Mouse (Mus musculus) kidney, adult 2 months (tissue): ENCODE data around the gene Ccnd1. TPM values are rescaled to one million over a fixed set of nuclear protein-coding genes. Genes with fewer than 3 reads are reported as not detected.
"Not testable (repeated sequence)": the region's sequence is repeated elsewhere in the genome, so short reads cannot be mapped to it uniquely, and the experiment has no call there.

Source experiments
- DNase-seq: peaks from one replicate; pipeline ENCODE4 v3.0.0; 2021
- H3K27ac ChIP-seq: fragments of 200-500 bp; 2 replicates; pipeline ENCODE4 v1.5.1; 2012; ENCODE audit warnings: low read depth, low read length, control low read depth, inconsistent platforms; ENCODE audit not compliant: insufficient read depth
- H3K27me3 ChIP-seq: fragments of 200-500 bp; replicated peaks from 2 replicates; pipeline ENCODE4 v1.6.1; 2012; ENCODE audit warnings: mild to moderate bottlenecking, moderate library complexity, low read length, inconsistent platforms; ENCODE audit not compliant: control insufficient read depth, insufficient read depth
- H3K36me3 ChIP-seq: fragments of 200-500 bp; 2 replicates; pipeline ENCODE4 v1.6.1; 2012; ENCODE audit warnings: mild to moderate bottlenecking, moderate library complexity, low read length, inconsistent platforms; ENCODE audit not compliant: control insufficient read depth, insufficient read depth
- H3K4me1 ChIP-seq: fragments of 200-500 bp; 2 replicates; pipeline ENCODE4 v1.6.1; 2011; ENCODE audit warnings: low read length; ENCODE audit not compliant: control insufficient read depth, insufficient read depth
- H3K4me3 ChIP-seq: fragments of 200-500 bp; 2 replicates; pipeline ENCODE4 v1.5.1; 2011; ENCODE audit warnings: mild to moderate bottlenecking, low read depth, low read length, control low read depth; ENCODE audit not compliant: insufficient read depth
- CTCF ChIP-seq: fragments of 200-500 bp; conservative IDR thresholded peaks from 2 replicates; pipeline ENCODE4 v1.5.1; 2011; ENCODE audit warnings: low read depth, mild to moderate bottlenecking, control low read depth, low read length, moderate library complexity, mixed read lengths; ENCODE audit not compliant: insufficient read depth, insufficient read length
- POLR2A ChIP-seq: fragments of 200-500 bp; IDR thresholded peaks from one replicate; pipeline ENCODE4 v1.6.1; 2011; ENCODE audit warnings: low read depth, low read length, control low read depth
- WGBS: fragments of 180-500 bp; shearing (Covaris S2); methylation state at CpG from one replicate; pipeline ENCODE4 v1.1.7; 2018; 5-methylcytosine and 5-hydroxymethylcytosine counted together
- polyA plus RNA-seq: library from polyadenylated mRNA; depleted of rRNA; stranded (reverse); fragments of >200 nt; gene quantifications from 2 replicates; pipeline ENCODE4 v1.2.3, GENCODE M21; 2012; rRNA removed

The Ccnd1 gene
- polyA plus RNA-seq, 1 experiment: 139 TPM

- 13% methylated on average over 5 of the region's 5 CpGs for WGBS
- peak; percentile 12 for DNase-seq
Observed at GRCm38 (mm10) chr7:144894191-144894590, 45.5 kb downstream of the Ccnd1 start.

GRCm38 (mm10) chr7:144892322-144892721, 47.4 kb downstream of the Ccnd1 start:
- H3K27ac ChIP-seq: no peak overlapping the region
- DNase-seq: no peak
- TF ChIP-seq POLR2A: no peak
- no peak for TF ChIP-seq CTCF
- 54% methylated on average over 6 of the region's 6 CpGs for WGBS
- H3K4me1 ChIP-seq: no peaks in the 10 kb centered on the region
- no peak overlapping the region for H3K4me3 ChIP-seq
- no peaks in the 10 kb centered on the region for H3K36me3 ChIP-seq
- 0 out of 2 replicates have a peak, but pooled peaks cover 1% of the 10 kb centered on the region for H3K27me3 ChIP-seq

More at GRCm38 (mm10) chr7:144894191-144894590, 45.5 kb downstream of the Ccnd1 start:
- 0 out of 2 replicates have a peak, but pooled peaks cover 1% of the 10 kb centered on the region for H3K27me3 ChIP-seq
- H3K4me3 ChIP-seq: no peak overlapping the region
- H3K36me3 ChIP-seq: no peaks in the 10 kb centered on the region
- H3K4me1 ChIP-seq: no peaks in the 10 kb centered on the region
- no peak for TF ChIP-seq POLR2A
- 0 out of 2 replicates have a peak, but pooled peaks have one; percentile 27 for TF ChIP-seq CTCF
- no peak overlapping the region for H3K27ac ChIP-seq

DNA sequence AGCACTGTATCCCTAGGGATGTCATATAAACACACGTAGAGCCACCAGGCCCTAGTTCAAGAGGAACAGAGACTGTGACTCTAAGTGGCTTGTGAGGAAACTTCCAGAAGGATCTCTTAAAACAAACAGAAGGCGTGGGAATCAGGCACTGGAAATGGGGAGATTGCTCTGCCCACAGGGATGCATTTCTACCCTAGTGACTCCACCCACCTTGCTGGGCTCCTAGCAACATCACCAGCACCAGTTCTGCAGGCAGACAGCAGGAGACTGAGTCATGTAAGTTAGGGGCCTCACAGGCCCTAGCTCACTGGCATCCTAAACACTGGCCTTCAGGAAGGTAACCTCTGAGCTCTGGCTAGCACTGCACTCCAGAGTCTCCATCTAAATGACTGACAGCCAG, 47.9 kb downstream of the Ccnd1 start:
- Histone ChIP-seq H3K27me3 (0 out of 2 replicates have a peak, but pooled peaks cover 1% of the 10 kb centered on the region), H3K36me3 (no peaks in the 10 kb centered on the region), H3K27ac (no peak overlapping the region), H3K4me3 (no peak overlapping the region), H3K4me1 (no peaks in the 10 kb centered on the region)
- no peak for DNase-seq
- TF ChIP-seq POLR2A (no peak), CTCF (no peak)
- 91% methylated on average over 2 of the region's 2 CpGs for WGBS

GRCm38 (mm10) chr7:144890661-144891060, 49.1 kb downstream of the Ccnd1 start:
- not testable (repeated sequence) for H3K4me3 ChIP-seq, DNase-seq, H3K36me3 ChIP-seq, H3K27ac ChIP-seq, H3K4me1 ChIP-seq, H3K27me3 ChIP-seq
- WGBS: 100% methylated on average over 1 of the region's 1 CpGs

DNA sequence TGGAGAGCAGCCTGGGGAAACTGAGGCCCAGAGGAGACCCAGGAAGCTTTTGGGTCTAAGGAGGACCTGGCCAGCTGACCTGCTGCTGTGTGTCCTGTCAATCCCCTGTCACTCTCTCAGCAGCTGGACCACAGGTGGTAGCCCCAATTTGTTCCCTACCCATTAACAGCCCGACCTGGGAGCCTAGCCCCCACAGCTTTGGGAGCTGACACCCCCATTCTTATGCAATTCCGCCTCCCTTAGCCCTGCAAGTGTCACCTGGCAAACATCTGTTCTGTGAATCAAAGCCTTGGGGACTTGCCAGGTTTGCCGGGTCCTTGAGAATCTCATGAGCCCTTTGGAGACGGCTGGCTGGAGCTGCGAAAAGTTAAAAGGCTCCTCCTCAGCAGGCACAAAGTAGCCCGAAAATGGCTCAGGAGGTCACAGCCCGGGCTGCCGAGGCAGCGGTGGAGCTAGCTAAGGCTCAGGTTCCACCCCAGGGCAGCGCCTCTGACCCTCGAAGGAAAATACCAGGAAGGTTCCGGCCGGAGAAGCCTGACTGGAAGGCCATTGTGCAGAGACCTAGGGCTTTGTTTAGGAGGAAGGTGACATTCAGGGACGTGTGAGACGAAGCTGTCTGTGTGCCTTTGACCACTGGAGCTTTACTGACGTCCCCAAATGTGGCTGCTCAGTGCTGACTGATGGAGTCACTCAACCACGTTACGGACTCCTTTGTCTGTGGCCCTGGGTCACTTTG, 51.0 kb downstream of the Ccnd1 start:
- no peak overlapping the region for H3K4me3 ChIP-seq
- no peaks in the 10 kb centered on the region for H3K27me3 ChIP-seq
- no peaks in the 10 kb centered on the region for H3K36me3 ChIP-seq
- no peaks in the 10 kb centered on the region for H3K4me1 ChIP-seq
- DNase-seq: no peak
- TF ChIP-seq POLR2A (no peak), CTCF (no peak)
- 12% methylated on average over 18 of the region's 18 CpGs for WGBS
- no peak overlapping the region for H3K27ac ChIP-seq

- Histone ChIP-seq H3K27ac (no peak overlapping the region), H3K4me3 (no peak overlapping the region), H3K27me3 (no peaks in the 10 kb centered on the region), H3K36me3 (no peaks in the 10 kb centered on the region), H3K4me1 (no peaks in the 10 kb centered on the region)
- no peak for DNase-seq
- 91% methylated on average over 2 of the region's 2 CpGs for WGBS
- TF ChIP-seq POLR2A (no peak), CTCF (0 out of 2 replicates have a peak, but pooled peaks have one; percentile 12)
Observed at GRCm38 (mm10) chr7:144887672-144888071, 52.1 kb downstream of the Ccnd1 start.

GRCm38 (mm10) chr7:144883106-144883505, 56.6 kb downstream of the Ccnd1 start:
- 52% methylated on average over 2 of the region's 2 CpGs for WGBS

More at GRCm38 (mm10) chr7:144883106-144883505, 56.6 kb downstream of the Ccnd1 start:
- no peak for DNase-seq
- no peak overlapping the region for H3K4me3 ChIP-seq
- no peaks in the 10 kb centered on the region for H3K36me3 ChIP-seq
- H3K27me3 ChIP-seq: no peaks in the 10 kb centered on the region
- no peak for TF ChIP-seq POLR2A
- TF ChIP-seq CTCF: no peak
- no peaks in the 10 kb centered on the region for H3K4me1 ChIP-seq
- H3K27ac ChIP-seq: no peak overlapping the region

Other genes with a start within 250 kb of the Ccnd1 start
- gene Ano1, start 188.0 kb downstream of the Ccnd1 start, polyA plus RNA-seq: 10.0 and 14.7 TPM in 2 replicates
- gene Fgf3, start 101.8 kb downstream of the Ccnd1 start, polyA plus RNA-seq: not detected in 2 replicates
- not detected in 2 replicates for gene Fgf4, start 92.6 kb downstream of the Ccnd1 start, polyA plus RNA-seq
- not detected in 2 replicates for gene Fgf15, start 43.4 kb downstream of the Ccnd1 start, polyA plus RNA-seq
- gene LTO1, start 24.8 kb downstream of the Ccnd1 start, polyA plus RNA-seq: 19.0 and 19.8 TPM in 2 replicates